Mouse (Mus musculus) ovary, postnatal 14 days (tissue): ENCODE results near the gene Fance.
A peak's percentile ranks its signal among the peaks of the same experiment; 100 is the strongest.

Source experiments
- DNase-seq: peaks from one replicate; pipeline ENCODE4 v3.0.0; 2022; ENCODE audit warnings: low spot score

Gene Fance

GRCm38 (mm10) chr17:28313212-28313879 is at the start of gene Fance:
Gene Fance (plus strand): TSS chr17:28313519.
- peak; percentile 85 for DNase-seq

- DNase-seq: no peak
These were observed 46.1 kb upstream of the Fance start for GRCm38 (mm10) chr17:28267251-28267650.

- no peak for DNase-seq
These were observed 43.2 kb upstream of the Fance start for GRCm38 (mm10) chr17:28270165-28270564.

GRCm38 (mm10) chr17:28271537-28272266 is 41.6 kb upstream of the Fance start:
- DNase-seq: no peak

GRCm38 (mm10) chr17:28272281-28272680 is 41.0 kb upstream of the Fance start:
- no peak for DNase-seq

- DNase-seq: no peak
These were observed 40.5 kb upstream of the Fance start for GRCm38 (mm10) chr17:28272837-28273236.

- no peak for DNase-seq
These were observed 38.6 kb upstream of the Fance start for GRCm38 (mm10) chr17:28274739-28275138.

- no peak for DNase-seq
These were observed 36.1 kb upstream of the Fance start for GRCm38 (mm10) chr17:28277226-28277625.

- no peak for DNase-seq
These were observed 35.6 kb upstream of the Fance start for GRCm38 (mm10) chr17:28277721-28278120.

- DNase-seq: no peak
These were observed 35.2 kb upstream of the Fance start for GRCm38 (mm10) chr17:28278156-28278555.

GRCm38 (mm10) chr17:28279236-28279635 is 34.1 kb upstream of the Fance start:
- DNase-seq: no peak

GRCm38 (mm10) chr17:28279780-28280422 is 33.4 kb upstream of the Fance start:
- DNase-seq: no peak

- DNase-seq: no peak
These were observed 32.9 kb upstream of the Fance start for GRCm38 (mm10) chr17:28280423-28280800.

- DNase-seq: no peak
These were observed 32.4 kb upstream of the Fance start for GRCm38 (mm10) chr17:28280831-28281377.

GRCm38 (mm10) chr17:28281866-28282441 is 31.4 kb upstream of the Fance start:
- no peak for DNase-seq

GRCm38 (mm10) chr17:28283199-28283598 is 30.1 kb upstream of the Fance start:
- no peak for DNase-seq

- no peak for DNase-seq
These were observed 27.2 kb upstream of the Fance start for GRCm38 (mm10) chr17:28286133-28286532.

- no peak for DNase-seq
These were observed 26.4 kb upstream of the Fance start for GRCm38 (mm10) chr17:28286964-28287363.

- no peak for DNase-seq
These were observed 25.7 kb upstream of the Fance start for GRCm38 (mm10) chr17:28287578-28287977.

GRCm38 (mm10) chr17:28287980-28288379 is 25.3 kb upstream of the Fance start:
- no peak for DNase-seq

- DNase-seq: peak; percentile 71
These were observed 23.1 kb upstream of the Fance start for GRCm38 (mm10) chr17:28290262-28290661.

GRCm38 (mm10) chr17:28290671-28291070 is 22.6 kb upstream of the Fance start:
- DNase-seq: no peak
